Mouse (Mus musculus) limb, embryonic 14.5 days (tissue): Measurements from ENCODE around the gene Lamtor2. TPM values are rescaled to one million over a fixed set of nuclear protein-coding genes. Genes with fewer than 3 reads are reported as not detected.
A peak's percentile ranks its signal among the peaks of the same experiment; 100 is the strongest.

Experiments
- ATAC-seq: fragments of 200-750 bp; cut with Nextera tagmentation; 2 replicates; pipeline ENCODE4 v1.8.0; 2017; ENCODE audit warnings: low read depth, moderate number of reproducible peaks, moderate TSS enrichment; ENCODE audit not compliant: low FRiP score
- DNase-seq: peaks from one replicate; pipeline ENCODE4 v3.0.0-alpha.2; 2015; ENCODE audit warnings: low spot score
- H3K27ac ChIP-seq: fragments of 300-500 bp; sonication (generic); replicated peaks from 2 replicates; pipeline ENCODE4 v1.5.1; 2014; ENCODE audit warnings: low read depth, mild to moderate bottlenecking, low read length, moderate library complexity, mixed read lengths
- H3K27me3 ChIP-seq: fragments of 300-500 bp; sonication (generic); 2 replicates; pipeline ENCODE4 v1.6.1; 2014; ENCODE audit warnings: low read length, mixed read lengths; ENCODE audit not compliant: control insufficient read depth, insufficient read depth
- H3K36me3 ChIP-seq: fragments of 300-500 bp; sonication (generic); 2 replicates; pipeline ENCODE4 v1.6.1; 2014; ENCODE audit warnings: mild to moderate bottlenecking, low read length, moderate library complexity, mixed read lengths; ENCODE audit not compliant: control insufficient read depth, insufficient read depth
- H3K4me1 ChIP-seq: fragments of 300-500 bp; sonication (generic); 2 replicates; pipeline ENCODE4 v1.6.1; 2014; ENCODE audit warnings: antibody characterized with exemption, low read length, mixed read lengths; ENCODE audit not compliant: control insufficient read depth, insufficient read depth
- H3K4me2 ChIP-seq: fragments of 300-500 bp; sonication (generic); replicated peaks from 2 replicates; pipeline ENCODE4 v1.6.1; 2014; ENCODE audit warnings: low read depth, mild to moderate bottlenecking, low read length, moderate library complexity; ENCODE audit not compliant: severe bottlenecking
- H3K4me3 ChIP-seq: fragments of 300-500 bp; sonication (generic); replicated peaks from 2 replicates; pipeline ENCODE4 v1.5.1; 2014; ENCODE audit warnings: low read length
- H3K9ac ChIP-seq: fragments of 300-500 bp; sonication (generic); 2 replicates; pipeline ENCODE4 v1.6.1; 2014; ENCODE audit warnings: mild to moderate bottlenecking, low read depth, low read length, moderate library complexity; ENCODE audit not compliant: severe bottlenecking
- H3K9me3 ChIP-seq: fragments of 300-500 bp; sonication (generic); 2 replicates; pipeline ENCODE4 v1.6.1; 2016; ENCODE audit warnings: low read length; ENCODE audit not compliant: control insufficient read depth
- POLR2A ChIP-seq: fragments of 200-500 bp; IDR thresholded peaks from 2 replicates; pipeline ENCODE4 v1.8.0; 2012; ENCODE audit warnings: inconsistent platforms, mild to moderate bottlenecking, moderate library complexity, borderline replicate concordance; ENCODE audit not compliant: insufficient read depth, insufficient read length; ENCODE audit errors: extremely low read depth
- WGBS: fragments of 180-500 bp; shearing (Covaris S2); extraction: QIAGEN DNeasy Blood & Tissue Kit; methylation state at CpG from one replicate; pipeline ENCODE4 v1.1.7; 2014; 5-methylcytosine and 5-hydroxymethylcytosine counted together
- polyA plus RNA-seq, 2 experiments: library from polyadenylated mRNA; depleted of rRNA in 1 of 2; stranded (reverse) in 1 of 2; unstranded in 1 of 2; fragments of >200 nt; fragmentation: Nextera tagmentation in 1 of 2; extraction: Ambion mirVana in 1 of 2; gene quantifications; 2 replicates each; pipeline versions ENCODE4 v1.2.1 to v1.2.3; 2012 to 2014

The Lamtor2 gene
- polyA plus RNA-seq, 2 experiments = 100 to 117 TPM

DNA sequence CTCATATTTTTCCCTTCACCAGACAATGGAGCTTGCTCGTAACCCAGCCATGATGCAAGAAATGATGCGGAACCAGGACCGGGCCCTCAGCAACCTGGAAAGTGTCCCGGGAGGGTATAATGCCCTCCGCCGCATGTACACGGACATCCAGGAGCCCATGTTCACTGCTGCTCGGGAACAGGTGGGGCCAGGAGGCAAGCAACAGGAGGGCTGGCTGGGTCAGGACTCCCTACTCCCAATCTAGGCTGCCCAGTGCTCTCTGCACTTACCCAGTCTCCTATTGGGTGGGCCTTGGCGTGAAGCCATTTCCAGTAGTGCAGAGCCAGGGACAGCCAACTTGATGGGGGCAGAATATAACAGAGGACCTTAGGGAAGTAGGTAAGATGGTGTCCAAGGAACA is 6.7 kb upstream of the Lamtor2 start:
- DNase-seq (no peak), ATAC-seq (no peak)
- no peak overlapping the region for H3K27ac ChIP-seq
- H3K4me3 ChIP-seq = no peak overlapping the region
- H3K36me3 ChIP-seq = peaks cover 90% of the 10 kb centered on the region
- H3K9me3 ChIP-seq = no peaks in the 10 kb centered on the region
- 93% methylated on average over 9 of the region's 9 CpGs for WGBS
- H3K4me2 ChIP-seq = no peak overlapping the region
- peaks cover 1% of the 10 kb centered on the region; the same call in 1 of the 2 replicates for H3K4me1 ChIP-seq
- no peaks in the 10 kb centered on the region for H3K27me3 ChIP-seq
- TF ChIP-seq POLR2A = no peak
- H3K9ac ChIP-seq = no peak overlapping the region

DNA sequence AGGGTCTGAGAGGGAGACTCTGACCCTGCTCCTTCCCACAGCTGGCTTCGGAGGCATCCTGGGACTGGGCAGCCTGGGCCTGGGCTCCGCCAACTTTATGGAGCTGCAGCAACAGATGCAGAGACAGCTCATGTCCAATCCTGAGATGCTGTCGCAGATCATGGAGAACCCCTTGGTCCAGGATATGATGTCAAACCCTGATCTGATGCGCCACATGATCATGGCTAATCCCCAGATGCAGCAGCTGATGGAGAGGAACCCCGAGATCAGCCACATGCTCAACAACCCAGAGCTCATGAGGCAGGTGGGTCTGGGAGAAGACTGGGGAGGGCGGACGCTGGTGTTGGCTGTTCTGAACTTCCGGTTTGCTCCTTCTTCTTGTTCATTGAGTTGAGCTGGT is 3.7 kb upstream of the Lamtor2 start:
- WGBS = 97% methylated on average over 8 of the region's 8 CpGs
- Histone ChIP-seq H3K36me3 (peaks cover 60% of the 10 kb centered on the region), H3K9ac (no peak overlapping the region), H3K4me3 (no peak overlapping the region), H3K9me3 (no peaks in the 10 kb centered on the region), H3K4me1 (peaks cover 9% of the 10 kb centered on the region), H3K4me2 (no peak overlapping the region), H3K27ac (no peak overlapping the region), H3K27me3 (no peaks in the 10 kb centered on the region)
- no peak for TF ChIP-seq POLR2A
- no peak for DNase-seq
- no peak for ATAC-seq

DNA sequence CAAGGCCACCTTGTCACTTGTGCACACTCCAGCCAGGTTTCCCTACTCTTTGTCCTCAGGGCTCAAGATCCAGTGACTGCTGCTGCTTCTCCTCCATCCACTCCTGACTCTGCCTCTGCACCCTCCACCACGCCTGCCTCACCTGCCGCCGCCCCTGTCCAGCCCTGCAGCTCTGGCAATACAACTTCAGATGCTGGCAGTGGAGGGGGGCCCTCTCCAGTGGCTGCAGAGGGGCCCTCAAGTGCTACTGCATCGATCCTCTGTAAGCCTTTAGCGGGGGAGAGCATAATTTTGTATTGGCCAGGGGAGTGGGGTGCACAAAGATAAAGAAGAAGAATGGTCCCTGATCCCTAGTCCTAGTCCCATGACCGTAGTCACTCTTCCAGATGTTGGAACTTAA is 2.9 kb upstream of the Lamtor2 start:
- no peak overlapping the region for H3K27ac ChIP-seq
- peaks cover 9% of the 10 kb centered on the region for H3K4me1 ChIP-seq
- H3K4me3 ChIP-seq = no peak overlapping the region
- no peaks in the 10 kb centered on the region for H3K9me3 ChIP-seq
- H3K27me3 ChIP-seq = no peaks in the 10 kb centered on the region
- DNase-seq (no peak), ATAC-seq (no peak)
- H3K9ac ChIP-seq = no peak overlapping the region
- TF ChIP-seq POLR2A = no peak
- H3K4me2 ChIP-seq = no peak overlapping the region
- H3K36me3 ChIP-seq = peaks cover 51% of the 10 kb centered on the region
- WGBS = 95% methylated on average over 6 of the region's 6 CpGs

DNA sequence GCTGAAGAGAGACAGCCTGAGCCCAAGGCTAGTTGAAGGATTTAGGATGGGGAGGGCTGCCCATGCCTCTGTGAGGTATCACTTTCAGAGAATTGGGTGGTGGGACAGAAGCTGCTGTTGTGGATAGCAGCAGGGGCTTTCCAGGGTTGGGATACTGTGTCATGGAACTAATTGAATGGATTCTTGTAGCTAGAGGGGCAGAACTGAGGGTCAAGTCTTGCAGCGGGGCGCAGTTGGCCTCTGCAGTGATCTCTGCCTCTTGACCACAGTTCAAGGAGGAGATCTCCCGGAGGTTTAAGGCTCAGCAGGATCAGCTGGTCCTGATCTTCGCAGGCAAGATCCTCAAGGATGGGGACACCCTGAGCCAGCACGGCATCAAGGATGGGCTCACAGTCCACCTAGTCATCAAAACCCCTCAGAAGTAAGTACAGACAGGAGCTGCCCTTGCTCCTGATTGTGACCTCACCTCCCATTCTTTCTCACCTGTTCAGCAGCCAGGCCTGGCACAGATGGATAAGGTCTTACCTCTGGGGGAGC is 2.3 kb upstream of the Lamtor2 start:
- Histone ChIP-seq H3K4me3 (no peak overlapping the region), H3K27me3 (no peaks in the 10 kb centered on the region), H3K9ac (no peak overlapping the region), H3K36me3 (peaks cover 45% of the 10 kb centered on the region), H3K27ac (no peak overlapping the region), H3K4me2 (no peak overlapping the region), H3K9me3 (no peaks in the 10 kb centered on the region), H3K4me1 (peaks cover 9% of the 10 kb centered on the region)
- no peak for DNase-seq
- TF ChIP-seq POLR2A = no peak
- WGBS = 93% methylated on average over 5 of the region's 5 CpGs
- ATAC-seq = no peak

DNA sequence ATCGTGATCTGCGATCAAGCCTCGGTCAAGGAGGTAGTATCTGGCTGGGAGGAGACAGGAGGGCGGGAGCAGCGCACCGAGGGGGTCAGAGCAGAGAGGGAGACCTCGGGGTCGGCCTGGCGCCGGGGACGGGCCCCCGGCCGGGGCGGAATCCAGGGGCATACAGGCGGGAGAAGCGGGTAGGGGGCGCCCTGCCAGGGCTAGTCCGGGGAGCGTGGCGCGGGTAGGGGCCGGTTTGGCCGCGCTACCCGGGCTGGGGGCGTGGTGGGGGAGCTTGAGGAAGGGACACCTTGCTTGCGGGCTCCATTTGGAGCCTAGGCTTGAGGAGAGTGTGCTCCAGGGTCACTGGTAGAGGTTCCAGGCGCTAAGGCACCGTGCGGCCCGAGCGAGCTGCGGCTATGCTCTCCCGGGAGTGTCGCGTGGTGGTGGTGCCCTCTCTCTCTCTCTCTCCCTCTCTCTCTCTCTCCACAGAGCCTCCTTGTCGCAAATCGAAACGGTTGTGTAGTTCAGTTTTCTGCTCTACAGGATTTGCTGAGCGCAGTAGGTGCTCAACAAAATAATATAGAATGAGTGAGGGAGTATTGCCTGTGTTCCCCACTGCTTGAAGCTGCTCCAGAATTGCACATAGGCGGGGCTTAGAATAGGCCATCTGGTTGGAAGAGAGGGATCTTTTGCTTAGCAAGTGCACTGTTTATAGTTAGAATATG is 1.2 kb upstream of the Lamtor2 start:
- TF ChIP-seq POLR2A = 0 out of 2 replicates have a peak, but pooled peaks have one; percentile 35
- H3K9me3 ChIP-seq = no peaks in the 10 kb centered on the region
- H3K4me3 ChIP-seq = peak overlapping the region; percentile 87
- peak overlapping the region; percentile 84 for H3K9ac ChIP-seq
- ATAC-seq (peak; percentile 36), DNase-seq (peak; percentile 49)
- H3K4me1 ChIP-seq = peaks cover 9% of the 10 kb centered on the region
- WGBS = under 1% methylated on average over 41 of the region's 41 CpGs
- H3K27me3 ChIP-seq = no peaks in the 10 kb centered on the region
- peaks cover 34% of the 10 kb centered on the region for H3K36me3 ChIP-seq
- peak overlapping the region; percentile 92 for H3K4me2 ChIP-seq
- peak overlapping the region; percentile 95 for H3K27ac ChIP-seq

DNA sequence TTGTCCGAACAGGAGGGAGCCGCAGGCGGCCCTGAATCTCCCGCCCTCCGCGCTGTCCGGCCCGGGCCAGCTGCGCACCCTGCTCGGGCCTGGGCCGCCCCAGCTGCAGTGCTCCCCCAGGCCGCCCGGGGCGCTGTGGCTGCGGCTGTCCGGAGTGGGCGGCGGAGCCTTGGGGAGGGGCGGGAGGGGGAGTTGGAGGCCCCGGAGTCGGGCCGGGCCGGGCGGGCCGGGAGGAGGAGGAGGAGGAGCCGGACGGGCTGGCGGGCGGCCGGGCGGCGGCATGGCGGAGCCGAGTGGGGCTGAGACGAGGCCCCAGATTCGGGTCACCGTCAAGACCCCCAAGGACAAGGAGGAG is 628 bp upstream of the Lamtor2 start, which contains the start of gene Ubqln4:
Gene Ubqln4, plus strand, starts transcription at position 234 of the 355 bp plus-strand sequence.
- no peaks in the 10 kb centered on the region for H3K9me3 ChIP-seq
- ATAC-seq (peak; percentile 84), DNase-seq (peak; percentile 73)
- H3K36me3 ChIP-seq = peaks cover 29% of the 10 kb centered on the region
- peaks cover 9% of the 10 kb centered on the region for H3K4me1 ChIP-seq
- H3K27ac ChIP-seq = peak within 1 kb of the TSS; percentile 95
- TF ChIP-seq POLR2A = peak; percentile 38; the same call in 1 of the 2 replicates
- H3K27me3 ChIP-seq = no peaks in the 10 kb centered on the region
- peak within 1 kb of the TSS; percentile 92 for H3K4me2 ChIP-seq
- peak within 1 kb of the TSS; percentile 84 for H3K9ac ChIP-seq
- H3K4me3 ChIP-seq = peak within 1 kb of the TSS; percentile 87
- WGBS = 1% methylated on average over 30 of the region's 37 CpGs
